Mouse (Mus musculus): ENCODE results near the gene Bex3. TPM values are rescaled to one million over a fixed set of nuclear protein-coding genes. Genes with fewer than 3 reads are reported as not detected.

Gene Bex3
- polyA plus RNA-seq (2014; fragmentation: Illumina TruSeq; extraction: RNeasy Lipid Tissue Mini Kit (QIAGEN cat#74804); ENCODE audit: low read depth, low replicate concordance), result 12.7 TPM

GRCm38 (mm10) chrX:136269743-136270392 is at the start of gene Bex3:
TSS of gene Bex3 (plus strand) at chrX:136270253.

GRCm38 (mm10) chrX:136244574-136245229 is 25.4 kb upstream of the Bex3 start, which contains the start of gene Tceal9:
TSS of gene Tceal9 (plus strand) at chrX:136245079.

Other genes starting within 250 kb of the Bex3 start
- gene Arxes1, start 236.9 kb upstream of the Bex3 start, polyA plus RNA-seq (2014; fragmentation: Illumina TruSeq; extraction: RNeasy Lipid Tissue Mini Kit (QIAGEN cat#74804); ENCODE audit: low read depth, low replicate concordance), result 2.0 TPM
- 5.6 TPM for gene Bex2, start 202.0 kb upstream of the Bex3 start, polyA plus RNA-seq (2014; fragmentation: Illumina TruSeq; extraction: RNeasy Lipid Tissue Mini Kit (QIAGEN cat#74804); ENCODE audit: low read depth, low replicate concordance)
- gene Nxf3, start 185.0 kb upstream of the Bex3 start, polyA plus RNA-seq (2014; fragmentation: Illumina TruSeq; extraction: RNeasy Lipid Tissue Mini Kit (QIAGEN cat#74804); ENCODE audit: low read depth, low replicate concordance), result not detected
- 10.7 TPM for gene Bex4, start 131.3 kb upstream of the Bex3 start, polyA plus RNA-seq (2014; fragmentation: Illumina TruSeq; extraction: RNeasy Lipid Tissue Mini Kit (QIAGEN cat#74804); ENCODE audit: low read depth, low replicate concordance)
- gene Tceal8, start 97.9 kb upstream of the Bex3 start, polyA plus RNA-seq (2014; fragmentation: Illumina TruSeq; extraction: RNeasy Lipid Tissue Mini Kit (QIAGEN cat#74804); ENCODE audit: low read depth, low replicate concordance), result 113 TPM
- 3.4 TPM for gene Tceal5, start 66.4 kb upstream of the Bex3 start, polyA plus RNA-seq (2014; fragmentation: Illumina TruSeq; extraction: RNeasy Lipid Tissue Mini Kit (QIAGEN cat#74804); ENCODE audit: low read depth, low replicate concordance)
- gene Tceal7, start 55.5 kb upstream of the Bex3 start, polyA plus RNA-seq (2014; fragmentation: Illumina TruSeq; extraction: RNeasy Lipid Tissue Mini Kit (QIAGEN cat#74804); ENCODE audit: low read depth, low replicate concordance), result not detected
- gene Bex1, start 54.7 kb upstream of the Bex3 start, polyA plus RNA-seq (2014; fragmentation: Illumina TruSeq; extraction: RNeasy Lipid Tissue Mini Kit (QIAGEN cat#74804); ENCODE audit: low read depth, low replicate concordance), result 4.3 TPM
- 462 TPM for gene Tceal9, start 25.2 kb upstream of the Bex3 start, polyA plus RNA-seq (2014; fragmentation: Illumina TruSeq; extraction: RNeasy Lipid Tissue Mini Kit (QIAGEN cat#74804); ENCODE audit: low read depth, low replicate concordance)
- gene Kir3dl1, start 247.7 kb downstream of the Bex3 start, polyA plus RNA-seq (2014; fragmentation: Illumina TruSeq; extraction: RNeasy Lipid Tissue Mini Kit (QIAGEN cat#74804); ENCODE audit: low read depth, low replicate concordance), result not detected

All from sigmoid colon, adult 10 weeks (tissue).